Mouse (Mus musculus) c-Kit-positive CD71-negative TER-119-negative erythroid progenitor cells, embryonic 14.5 days (primary cell): ENCODE results near the gene Baat.
A peak's percentile ranks its signal among the peaks of the same experiment; 100 is the strongest.
"Not testable (repeated sequence)": the region's sequence is repeated elsewhere in the genome, so short reads cannot be mapped to it uniquely, and the experiment has no call there.

Experiments used
- DNase-seq: peaks from one replicate; pipeline ENCODE4 v3.0.0-alpha.2; 2013; ENCODE audit warnings: low read depth

The Baat gene

DNA sequence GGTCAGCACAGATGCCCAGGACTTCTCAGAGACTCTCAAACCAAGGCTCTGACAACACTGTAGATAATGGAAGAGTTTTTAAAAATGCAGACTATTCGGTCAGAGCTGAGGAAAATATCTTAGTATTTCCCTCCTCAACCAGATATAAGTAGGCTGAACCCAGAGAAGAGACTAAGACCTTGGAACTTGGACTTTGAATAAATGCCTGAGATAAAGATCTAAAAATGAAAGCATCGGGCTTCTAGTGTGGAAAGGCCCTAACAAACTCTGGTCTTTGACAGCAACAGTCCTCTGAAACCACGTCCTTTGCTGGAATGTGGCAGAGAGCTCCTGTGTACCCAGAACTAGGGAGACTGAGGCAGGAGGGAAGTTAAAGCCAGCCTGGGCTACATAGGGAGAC lies at the start of gene Baat:
Baat (minus strand) TSS at position 172 of the 400 bp plus-strand sequence.
- no peak for DNase-seq

DNA sequence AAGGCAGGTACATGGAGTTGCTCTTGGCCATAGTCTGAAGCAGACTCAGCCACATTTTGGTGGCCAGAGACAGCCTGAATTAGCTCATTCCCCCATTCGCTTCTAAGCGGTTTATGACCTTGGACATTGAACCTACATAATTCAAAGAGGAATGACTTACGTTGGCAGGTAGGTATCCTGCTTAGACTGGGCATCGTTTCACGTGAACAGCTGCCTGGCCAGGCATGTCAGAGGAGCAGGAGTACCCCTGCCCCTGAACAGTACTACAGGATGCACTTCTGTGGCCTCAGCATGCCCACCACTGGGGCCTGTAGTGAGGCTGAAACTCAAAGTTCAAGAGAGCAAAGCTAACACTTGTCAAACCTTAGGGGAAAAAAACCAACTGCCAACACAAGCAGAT lies 47.0 kb upstream of the Baat start:
- no peak for DNase-seq

DNA sequence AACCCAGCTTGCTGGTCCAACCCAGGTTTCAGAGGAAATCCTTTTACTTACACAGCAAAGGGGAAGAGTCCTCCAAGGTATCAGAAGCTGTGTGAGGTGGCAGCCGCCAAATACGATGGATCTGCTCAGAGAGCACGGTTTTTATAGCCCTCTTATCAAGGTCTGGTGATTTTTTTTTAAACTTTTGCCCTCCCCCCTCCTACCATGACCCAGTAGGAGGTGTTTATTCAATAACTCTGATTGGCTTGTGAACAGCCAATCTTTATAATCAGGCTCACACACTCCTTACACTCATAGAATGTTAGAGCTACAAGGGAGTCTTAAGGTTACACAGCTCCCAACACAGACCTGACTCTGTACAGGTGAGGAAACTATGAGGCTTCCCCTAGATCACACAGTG lies 43.0 kb upstream of the Baat start, which contains the start of gene Aldob:
Aldob (minus strand) TSS at position 164 of the 400 bp plus-strand sequence.
- DNase-seq, result no peak

DNA sequence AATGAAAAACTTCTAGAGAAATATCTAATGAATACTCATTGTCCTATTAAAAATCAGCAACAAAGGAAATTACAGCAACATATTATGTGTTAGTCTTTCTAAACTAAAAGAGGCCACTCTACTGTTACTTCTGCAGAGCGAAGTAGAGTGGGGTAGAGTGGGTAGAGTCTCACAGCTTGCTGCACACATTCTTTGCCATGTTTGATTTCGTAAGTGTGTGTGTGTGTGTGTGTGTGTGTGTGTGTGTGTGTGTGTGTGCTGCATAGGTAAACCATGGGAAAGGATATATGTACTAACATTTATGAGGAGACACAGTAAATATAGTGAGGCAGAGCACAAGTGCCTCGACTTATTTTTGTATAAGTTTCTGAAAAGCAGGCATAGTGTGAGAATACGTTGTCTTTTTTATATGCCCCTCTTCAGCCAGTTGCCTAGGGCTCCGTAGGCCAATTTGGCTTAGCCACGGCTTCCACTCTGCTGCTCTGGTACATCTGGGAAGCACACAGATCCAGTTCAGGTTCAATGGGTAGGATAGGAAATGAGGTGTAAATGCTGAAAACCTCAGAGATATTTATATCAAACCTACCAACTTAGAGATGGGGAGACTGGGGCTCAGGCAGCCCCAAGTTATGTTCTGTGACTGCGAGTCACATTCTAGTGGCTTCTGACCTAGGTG lies 41.3 kb upstream of the Baat start:
- DNase-seq, result no peak

- no peak for DNase-seq
These were observed 40.7 kb upstream of the Baat start for GRCm38 (mm10) chr4:49546873-49547543.

DNA sequence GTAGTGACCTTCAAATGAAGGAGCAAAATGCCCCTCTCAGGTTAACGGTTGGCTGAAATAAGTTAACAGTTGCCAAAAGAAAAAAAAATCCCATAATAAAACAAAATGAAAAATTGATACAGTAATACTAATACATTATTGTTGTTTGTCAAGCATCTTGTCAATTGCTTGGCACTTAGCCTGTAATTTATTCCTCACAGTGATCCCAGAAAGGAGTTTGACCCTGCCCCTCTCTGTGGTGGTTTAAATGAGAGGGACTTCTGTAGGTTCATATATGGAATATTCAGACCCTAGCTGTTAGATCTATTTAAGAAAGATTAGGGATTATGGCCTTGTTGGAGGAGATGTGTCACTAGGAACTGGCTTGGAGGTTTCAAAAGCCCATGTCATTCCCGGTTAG lies 39.7 kb upstream of the Baat start:
- no peak for DNase-seq

- no peak for DNase-seq
These were observed 34.6 kb upstream of the Baat start for GRCm38 (mm10) chr4:49540966-49541365.

GRCm38 (mm10) chr4:49539665-49540064 lies 33.3 kb upstream of the Baat start:
- DNase-seq, result no peak

DNA sequence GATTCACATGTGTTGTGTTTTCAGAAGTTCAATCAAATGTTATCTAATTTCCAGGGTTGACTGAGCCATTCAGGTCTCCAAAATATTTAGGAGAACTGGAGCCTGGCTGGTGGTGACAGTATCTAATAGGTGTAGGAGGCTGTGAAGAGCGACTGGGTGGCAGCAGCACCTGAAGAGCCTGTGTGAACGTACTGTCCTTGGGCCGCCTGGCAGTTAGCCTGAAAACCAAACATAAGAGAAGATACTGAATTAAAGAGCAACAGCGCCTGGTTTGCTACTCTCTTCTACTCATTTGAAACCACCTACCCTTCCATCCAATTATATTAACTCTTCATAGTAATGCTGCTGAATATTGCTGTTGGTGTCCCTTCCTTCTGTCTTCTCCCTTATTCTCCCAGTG lies 30.3 kb upstream of the Baat start:
- no peak for DNase-seq

GRCm38 (mm10) chr4:49535675-49536294 lies 29.4 kb upstream of the Baat start:
- DNase-seq, result no peak

DNA sequence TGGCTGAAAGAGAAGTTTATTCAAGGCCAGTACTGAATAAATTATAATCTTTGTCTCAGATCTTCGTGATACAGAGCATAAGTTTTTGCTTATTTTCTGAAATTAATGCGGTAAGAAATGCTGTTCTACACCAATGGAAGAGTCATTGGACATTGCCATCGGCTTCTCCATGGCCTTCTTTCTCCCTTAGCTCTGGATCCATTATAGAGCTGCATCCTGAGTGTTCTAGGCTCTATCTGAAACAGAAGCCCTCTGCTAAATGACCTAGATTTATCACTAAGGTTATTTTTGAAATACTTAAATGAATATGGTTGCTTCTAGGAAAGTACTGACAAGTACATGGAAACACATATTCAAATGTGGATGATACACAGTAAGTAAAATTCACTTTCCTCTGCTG lies 28.7 kb upstream of the Baat start:
- no peak for DNase-seq

DNA sequence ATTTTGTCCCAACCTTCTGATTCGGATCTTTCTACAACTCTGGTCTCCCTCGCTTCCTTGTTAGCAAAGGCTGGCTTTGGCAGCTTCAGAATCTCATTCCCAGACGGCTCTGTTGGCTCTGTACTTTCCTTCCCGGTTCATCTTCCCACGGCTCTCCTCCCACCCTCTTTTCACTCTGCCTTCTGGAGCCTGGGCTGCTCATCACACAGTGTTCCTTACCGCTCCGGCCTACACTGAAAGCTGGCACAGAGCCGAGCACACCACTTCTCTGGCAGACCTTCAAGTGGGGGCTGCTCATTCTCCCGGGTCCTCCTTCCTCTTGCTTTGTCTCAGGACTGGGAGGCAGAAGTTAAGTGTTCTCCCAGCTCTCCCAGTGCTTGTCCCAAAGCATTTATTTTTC lies 16.2 kb upstream of the Baat start:
- no peak for DNase-seq

- peak; percentile 14 for DNase-seq
These were observed 15.0 kb upstream of the Baat start for GRCm38 (mm10) chr4:49521346-49521745.

GRCm38 (mm10) chr4:49520572-49521340 lies 14.4 kb upstream of the Baat start, which contains the start of the genes Mrpl50 and Zfp189:
Gene Mrpl50, minus strand, starts transcription at chr4:49521093.
Gene Zfp189, plus strand, starts transcription at chr4:49521176.
- peak; percentile 90 for DNase-seq

- peak; percentile 48 for DNase-seq
These were observed 13.1 kb upstream of the Baat start for GRCm38 (mm10) chr4:49519476-49519875.

DNA sequence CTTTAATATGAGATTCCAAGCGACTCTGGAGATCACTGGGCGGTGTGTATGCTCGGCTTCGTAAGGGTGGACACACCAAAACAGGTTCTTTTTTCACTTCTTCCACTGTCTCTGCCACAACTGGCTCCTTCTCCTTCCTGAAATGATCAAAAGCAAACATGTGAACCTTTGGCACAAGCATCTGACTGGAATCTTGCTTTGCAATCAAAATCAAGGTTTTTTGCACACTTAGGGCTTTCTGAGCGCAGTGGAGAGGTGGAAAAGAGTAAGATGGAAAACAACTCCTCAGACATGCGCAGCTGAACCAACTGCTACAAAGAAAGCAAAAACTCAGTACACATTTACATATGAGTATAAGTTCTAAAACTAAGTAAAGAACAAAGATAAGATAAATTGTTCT lies 8.1 kb upstream of the Baat start:
- no peak for DNase-seq

DNA sequence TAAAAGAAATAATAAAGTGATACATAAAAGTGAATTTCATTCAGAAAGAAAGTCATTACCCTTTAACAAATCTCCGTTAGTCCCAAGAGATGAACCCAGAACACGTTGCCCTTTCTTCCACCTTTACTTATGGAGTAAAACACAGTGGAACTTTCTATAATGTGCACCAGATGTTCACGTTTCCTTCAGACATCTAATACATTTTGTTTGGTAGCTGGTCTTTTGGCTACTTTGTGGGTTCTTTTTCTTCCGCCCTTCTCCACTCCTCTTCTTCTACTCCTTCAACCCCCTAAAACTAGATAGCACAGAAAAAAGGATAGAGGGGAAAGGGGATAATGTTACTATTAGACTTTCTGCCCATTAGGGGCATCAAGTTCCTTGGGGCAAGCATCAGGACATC lies 6.3 kb upstream of the Baat start:
- DNase-seq, result no peak

DNA sequence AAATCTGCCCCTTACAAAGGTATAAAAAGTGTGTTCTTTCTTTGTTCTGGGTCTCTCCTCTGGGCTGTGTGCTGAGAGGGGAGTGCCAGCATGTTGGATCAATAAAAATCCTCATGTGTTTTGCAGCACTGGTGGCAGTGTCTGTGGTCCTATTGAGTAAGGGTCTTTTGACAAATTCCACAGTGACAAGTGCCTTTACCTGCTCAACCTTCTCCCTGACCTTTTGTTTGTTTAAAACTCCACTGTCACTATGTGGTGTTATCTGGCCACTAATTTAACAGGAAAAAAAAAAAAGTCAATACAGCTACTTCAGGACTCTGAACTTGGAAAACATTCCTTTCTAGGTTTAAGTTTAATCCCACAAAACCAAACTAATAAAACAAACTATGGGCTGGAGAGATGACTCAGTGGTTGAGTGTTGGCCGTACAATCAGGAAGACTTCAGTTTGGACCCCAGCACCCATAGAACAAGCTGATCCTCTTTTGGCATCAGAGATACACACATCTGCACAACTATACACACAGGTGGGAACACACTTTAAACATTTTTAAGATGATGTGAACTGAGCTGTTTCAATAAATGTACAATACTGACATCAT lies 4.0 kb upstream of the Baat start:
- DNase-seq, result not testable (repeated sequence)

- no peak for DNase-seq
These were observed 2.8 kb upstream of the Baat start for GRCm38 (mm10) chr4:49509183-49509582.

- DNase-seq, result no peak
These were observed 2.8 kb downstream of the Baat start for GRCm38 (mm10) chr4:49503563-49503962.

- DNase-seq, result not testable (repeated sequence)
These were observed 20.3 kb downstream of the Baat start for GRCm38 (mm10) chr4:49485934-49486650.
